Mouse (Mus musculus) hindbrain, embryonic 10.5 days (tissue): Measurements from ENCODE around the gene Kbtbd13. TPM values are rescaled to one million over a fixed set of nuclear protein-coding genes. Genes with fewer than 3 reads are reported as not detected.

Experiments
- DNase-seq: peaks from one replicate; pipeline ENCODE4 v3.0.0-alpha.2; 2017; ENCODE audit warnings: low spot score
- H3K27ac ChIP-seq: fragments of 300-500 bp; sonication (generic); 2 replicates; pipeline ENCODE4 v1.5.1; 2016; ENCODE audit warnings: mild to moderate bottlenecking, moderate library complexity
- H3K27me3 ChIP-seq: fragments of 300-500 bp; sonication (generic); 2 replicates; pipeline ENCODE4 v1.6.1; 2016; ENCODE audit warnings: mild to moderate bottlenecking; ENCODE audit not compliant: poor library complexity, insufficient read depth, severe bottlenecking
- H3K36me3 ChIP-seq: fragments of 300-500 bp; sonication (generic); 2 replicates; pipeline ENCODE4 v1.6.1; 2016; ENCODE audit warnings: mild to moderate bottlenecking, moderate library complexity
- H3K4me1 ChIP-seq: fragments of 300-500 bp; sonication (generic); replicated peaks from 2 replicates; pipeline ENCODE4 v1.6.1; 2016; ENCODE audit warnings: mild to moderate bottlenecking
- H3K4me3 ChIP-seq: fragments of 300-500 bp; sonication (generic); 2 replicates; pipeline ENCODE4 v1.5.1; 2016; ENCODE audit warnings: mild to moderate bottlenecking, moderate library complexity
- H3K9me3 ChIP-seq: fragments of 300-500 bp; sonication (generic); 2 replicates; pipeline ENCODE4 v1.6.1; 2016; ENCODE audit warnings: mild to moderate bottlenecking, moderate library complexity
- WGBS: fragments of 180-500 bp; shearing (Covaris S2); methylation state at CpG from one replicate; pipeline ENCODE4 v1.1.7; 2016; 5-methylcytosine and 5-hydroxymethylcytosine counted together
- polyA plus RNA-seq: library from polyadenylated mRNA; unstranded; fragments of >200 nt; fragmentation: Nextera tagmentation; extraction: Ambion mirVana; gene quantifications from 2 replicates; pipeline ENCODE4 v1.2.1, GENCODE M21; 2016

Gene Kbtbd13
- polyA plus RNA-seq, 1 experiment from 2014 or later = 0.85 TPM

DNA sequence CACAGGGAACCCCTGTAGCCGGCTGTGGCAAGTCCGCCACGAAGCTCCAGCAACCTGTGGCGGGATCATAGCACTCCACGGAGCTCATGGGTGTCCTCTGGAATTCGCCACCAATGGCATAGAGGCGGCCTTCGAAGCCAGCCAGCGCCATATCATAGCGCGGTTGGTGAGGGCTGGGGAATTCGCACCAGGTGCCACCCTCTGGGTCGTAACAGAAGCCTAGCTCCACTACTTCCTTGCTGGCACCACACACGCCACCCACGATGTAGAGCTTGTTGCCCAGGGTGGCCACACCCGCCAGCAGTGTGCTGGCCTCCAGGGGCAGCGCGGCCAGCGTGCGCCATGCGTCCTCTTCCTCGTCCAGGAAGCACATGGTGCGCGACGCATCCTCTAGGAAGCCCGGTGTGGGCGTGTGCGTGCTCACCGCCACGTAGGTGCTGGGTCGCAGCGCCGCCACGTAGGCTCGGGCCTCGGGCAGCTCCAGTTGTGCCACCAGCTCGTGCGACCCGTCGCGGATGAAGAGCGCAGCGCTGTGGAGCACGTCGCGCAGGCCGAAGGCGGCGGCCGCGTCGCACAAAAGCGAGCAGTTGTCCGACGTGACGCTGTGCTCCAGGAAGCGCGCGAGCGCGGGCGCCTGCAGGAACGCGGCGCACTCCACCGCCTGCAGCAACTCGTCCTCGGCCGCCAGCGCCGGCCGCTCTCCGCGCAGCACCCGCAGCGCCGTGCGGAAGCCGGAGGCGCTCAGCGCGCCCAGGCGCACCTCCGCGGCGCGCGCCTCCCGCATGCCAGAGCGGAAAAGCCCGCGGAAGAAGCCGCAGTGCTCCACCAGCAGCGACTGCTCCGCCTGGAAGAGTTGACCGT lies 470 bp downstream of the Kbtbd13 start:
- Histone ChIP-seq H3K36me3 (no peaks in the 10 kb centered on the region), H3K9me3 (no peaks in the 10 kb centered on the region), H3K4me1 (peaks cover 27% of the 10 kb centered on the region), H3K4me3 (peak overlapping the region; percentile 51), H3K27ac (peak overlapping the region; percentile 68), H3K27me3 (peaks cover 71% of the 10 kb centered on the region)
- whole genome bisulfite sequencing = 18% methylated on average over 96 of the region's 96 CpGs
- peak; percentile 40 for DNase-seq

DNA sequence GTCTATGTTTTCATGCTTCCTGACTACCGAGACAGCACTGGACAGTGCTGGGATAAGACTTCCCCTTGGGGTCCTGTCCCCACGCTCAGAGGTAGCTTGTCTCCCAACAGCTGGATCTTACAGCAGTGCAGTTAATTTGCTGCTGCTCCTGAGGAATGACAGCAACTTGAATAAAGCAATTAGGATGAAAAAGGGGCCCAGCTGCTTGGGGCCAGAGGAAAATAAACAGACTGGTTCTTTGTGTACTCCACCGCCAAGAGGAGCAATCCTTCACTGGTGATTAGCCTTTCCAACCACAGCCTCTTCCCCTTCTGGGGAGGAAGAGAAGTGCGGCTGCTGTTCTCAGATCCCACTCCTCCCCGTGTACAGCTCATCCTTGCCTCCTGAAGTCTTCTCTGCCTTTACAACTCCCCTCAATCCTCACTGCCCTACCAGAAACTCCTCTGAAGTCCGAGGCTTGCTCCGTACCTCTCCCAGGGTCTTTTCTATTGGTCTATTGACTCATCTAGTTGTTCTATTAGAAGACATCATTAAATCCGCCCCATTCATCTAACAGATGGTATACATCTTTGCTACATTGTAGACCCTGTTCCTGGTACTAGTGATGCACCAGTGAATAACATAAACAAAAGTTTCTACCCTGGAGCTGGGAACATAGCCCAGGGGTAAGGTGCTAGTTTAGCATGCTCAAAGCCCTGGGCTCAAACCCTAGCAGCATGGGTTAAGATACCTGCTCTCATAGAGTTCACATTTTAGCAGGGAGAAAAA lies 4.9 kb downstream of the Kbtbd13 start:
- Histone ChIP-seq H3K4me1 (peaks cover 20% of the 10 kb centered on the region), H3K36me3 (no peaks in the 10 kb centered on the region), H3K27me3 (peaks cover 35% of the 10 kb centered on the region), H3K27ac (no peak overlapping the region), H3K4me3 (no peak overlapping the region), H3K9me3 (no peaks in the 10 kb centered on the region)
- 33% methylated on average over 8 of the region's 8 CpGs for WGBS
- no peak for DNase-seq

DNA sequence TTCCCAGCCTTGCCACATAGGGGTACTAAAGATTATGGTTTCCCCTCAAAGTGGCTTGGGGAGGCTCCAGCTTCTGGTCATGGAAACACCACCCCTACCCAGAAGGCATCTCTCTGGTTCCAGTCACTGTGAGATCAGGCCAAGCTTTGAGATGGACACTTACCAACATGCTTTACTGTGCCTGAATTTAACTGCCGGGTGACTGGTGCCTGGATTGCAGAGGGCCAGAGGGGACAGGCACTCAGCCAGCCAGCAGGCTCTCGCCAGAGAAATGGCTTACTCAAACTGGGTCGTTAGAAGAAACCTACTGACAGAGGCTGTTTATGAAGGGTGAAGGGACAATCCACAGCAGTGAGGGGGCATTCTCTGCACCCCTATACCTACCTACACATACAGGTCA lies 7.2 kb downstream of the Kbtbd13 start:
- Histone ChIP-seq H3K27ac (no peak overlapping the region), H3K4me1 (peaks cover 10% of the 10 kb centered on the region; the same call in 1 of the 2 replicates), H3K36me3 (no peaks in the 10 kb centered on the region), H3K9me3 (no peaks in the 10 kb centered on the region), H3K4me3 (no peak overlapping the region), H3K27me3 (peaks cover 12% of the 10 kb centered on the region)
- 70% methylated on average over 3 of the region's 3 CpGs for whole genome bisulfite sequencing
- no peak for DNase-seq

DNA sequence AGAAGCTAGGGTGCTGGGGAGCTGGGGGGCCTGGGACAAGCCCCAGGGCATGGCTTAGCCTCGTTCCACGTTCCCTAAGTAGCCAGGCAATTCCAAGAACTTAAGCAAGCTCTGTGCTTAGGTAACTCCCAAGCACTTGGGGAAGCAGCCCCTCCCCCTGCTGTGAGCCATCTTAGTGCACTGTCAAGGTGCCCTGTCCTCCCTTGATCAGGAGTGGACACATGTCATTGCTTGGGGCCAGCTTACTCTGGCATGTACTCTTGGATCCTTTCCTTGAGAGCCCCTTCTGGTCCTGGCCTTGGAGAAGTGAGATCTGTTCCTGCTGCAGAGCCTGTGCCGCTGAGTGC lies 8.7 kb downstream of the Kbtbd13 start:
- Histone ChIP-seq H3K27me3 (no peaks in the 10 kb centered on the region), H3K27ac (no peak overlapping the region), H3K36me3 (peaks cover 2% of the 10 kb centered on the region), H3K4me3 (no peak overlapping the region), H3K9me3 (no peaks in the 10 kb centered on the region), H3K4me1 (peaks cover 10% of the 10 kb centered on the region; the same call in 1 of the 2 replicates)
- no peak for DNase-seq
- WGBS = 64% methylated on average over 3 of the region's 3 CpGs

DNA sequence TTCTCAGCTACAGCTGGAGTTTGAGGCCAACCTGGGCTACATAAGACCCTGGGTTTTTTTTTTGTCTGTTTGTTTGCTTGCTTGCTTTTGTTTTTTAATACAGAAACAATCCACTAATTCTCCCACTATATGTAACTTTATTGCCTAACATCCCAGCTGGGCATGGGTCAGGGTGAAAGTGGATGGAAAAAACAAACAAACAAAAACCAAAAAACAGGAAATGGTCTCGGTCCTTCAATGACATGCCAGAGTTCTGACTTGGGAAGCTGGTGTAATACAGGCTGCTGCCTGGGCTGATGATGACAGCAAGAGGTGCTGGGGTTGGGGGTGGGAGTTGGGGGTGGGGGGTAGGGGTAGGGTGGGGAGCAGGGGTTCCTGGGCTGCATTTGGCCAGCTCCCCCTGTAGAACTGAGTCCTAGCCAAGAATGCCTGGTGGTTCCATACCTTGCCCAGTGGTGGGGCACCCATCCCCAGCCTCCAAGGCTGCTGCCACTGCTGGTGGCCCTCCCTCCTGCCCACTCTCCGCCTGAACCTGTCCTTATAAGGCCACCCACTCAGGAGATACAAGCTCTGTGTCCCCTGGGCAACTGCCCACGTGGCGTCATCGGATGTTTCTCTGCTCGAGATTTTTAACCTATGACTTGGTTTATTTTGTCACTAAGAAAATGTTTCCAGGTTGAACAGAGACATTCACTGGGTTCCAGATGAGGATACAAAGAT lies 9.3 kb downstream of the Kbtbd13 start:
- Histone ChIP-seq H3K36me3 (peaks cover 7% of the 10 kb centered on the region), H3K27ac (no peak overlapping the region), H3K9me3 (no peaks in the 10 kb centered on the region), H3K4me3 (no peak overlapping the region), H3K27me3 (no peaks in the 10 kb centered on the region), H3K4me1 (peaks cover 10% of the 10 kb centered on the region; the same call in 1 of the 2 replicates)
- no peak for DNase-seq
- 77% methylated on average over 6 of the region's 6 CpGs for WGBS

DNA sequence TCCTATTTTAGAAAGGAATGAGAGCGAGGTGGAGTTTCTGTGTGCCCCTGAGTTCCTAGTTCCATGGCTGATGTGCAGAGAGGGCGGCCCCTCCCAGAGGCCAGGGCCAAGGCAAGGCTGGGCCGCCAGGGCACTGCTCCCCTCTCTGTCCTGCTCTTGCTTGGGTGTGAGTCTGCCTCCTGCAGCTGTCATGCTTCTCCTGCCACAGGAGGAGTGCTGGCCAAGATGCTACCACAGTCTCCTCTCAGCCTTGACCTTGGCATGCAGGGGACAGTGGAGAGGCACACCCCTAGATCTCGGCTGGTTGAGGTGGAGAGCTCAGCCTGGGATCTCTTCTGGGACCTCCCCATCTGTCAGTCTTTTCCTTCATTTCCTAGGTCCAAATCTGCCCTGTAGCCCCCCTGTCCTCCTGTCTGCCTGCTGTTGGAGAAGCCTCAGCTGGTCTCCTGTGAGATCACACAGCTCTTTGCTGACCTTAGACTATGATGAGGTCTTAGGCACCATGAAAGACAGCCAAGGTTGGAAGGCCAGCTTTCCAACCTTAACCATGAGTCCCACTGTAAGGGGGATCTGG lies 10.3 kb downstream of the Kbtbd13 start:
- Histone ChIP-seq H3K4me1 (0 out of 2 replicates have a peak, but pooled peaks cover 3% of the 10 kb centered on the region), H3K27me3 (no peaks in the 10 kb centered on the region), H3K4me3 (no peak overlapping the region), H3K27ac (no peak overlapping the region), H3K36me3 (peaks cover 15% of the 10 kb centered on the region), H3K9me3 (no peaks in the 10 kb centered on the region)
- WGBS = 77% methylated on average over 4 of the region's 4 CpGs
- DNase-seq = no peak

DNA sequence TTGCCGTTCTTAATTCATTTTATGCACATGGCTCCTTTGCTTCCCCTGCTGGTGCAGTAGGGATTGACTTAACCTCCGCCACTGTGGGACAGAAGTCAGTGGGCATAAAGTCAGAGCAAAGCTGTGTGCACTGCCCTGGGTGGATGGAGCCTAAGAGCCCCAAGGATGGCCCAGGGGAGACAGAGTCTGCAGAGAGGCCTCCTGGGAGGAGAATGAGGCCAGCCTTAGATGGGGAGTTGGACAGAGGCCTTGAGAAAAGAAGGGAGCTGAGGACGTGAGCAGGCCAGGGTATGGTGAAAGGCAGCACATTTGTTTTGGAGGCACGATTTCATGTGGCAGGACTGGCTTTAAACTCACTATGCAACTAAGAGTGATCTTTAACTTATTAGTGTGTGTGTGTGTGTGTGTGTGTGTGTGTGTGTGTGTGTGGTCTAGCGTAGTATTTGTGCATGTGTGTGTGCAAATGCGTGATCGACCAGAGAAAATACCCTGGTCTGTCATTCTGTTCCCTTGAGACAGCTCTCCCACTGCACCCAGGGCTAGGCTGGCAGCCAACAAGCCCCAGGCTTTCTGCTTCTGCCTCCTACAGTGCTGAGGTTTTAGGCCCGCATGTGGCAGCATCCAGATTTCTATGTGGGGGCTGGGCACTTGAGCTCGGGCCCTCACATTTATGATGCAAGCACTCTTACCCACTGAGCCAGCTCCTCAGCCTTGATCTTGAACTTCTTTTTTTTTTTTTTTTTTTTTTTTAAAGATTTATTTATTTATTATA lies 16.1 kb downstream of the Kbtbd13 start:
- Histone ChIP-seq H3K4me1 (no peaks in the 10 kb centered on the region), H3K27me3 (no peaks in the 10 kb centered on the region), H3K4me3 (no peak overlapping the region), H3K36me3 (peaks cover 38% of the 10 kb centered on the region), H3K9me3 (no peaks in the 10 kb centered on the region), H3K27ac (0 out of 2 replicates have a peak overlapping the region, but pooled peaks have one; percentile 17)
- DNase-seq = no peak
- 88% methylated on average over 9 of the region's 9 CpGs for WGBS

DNA sequence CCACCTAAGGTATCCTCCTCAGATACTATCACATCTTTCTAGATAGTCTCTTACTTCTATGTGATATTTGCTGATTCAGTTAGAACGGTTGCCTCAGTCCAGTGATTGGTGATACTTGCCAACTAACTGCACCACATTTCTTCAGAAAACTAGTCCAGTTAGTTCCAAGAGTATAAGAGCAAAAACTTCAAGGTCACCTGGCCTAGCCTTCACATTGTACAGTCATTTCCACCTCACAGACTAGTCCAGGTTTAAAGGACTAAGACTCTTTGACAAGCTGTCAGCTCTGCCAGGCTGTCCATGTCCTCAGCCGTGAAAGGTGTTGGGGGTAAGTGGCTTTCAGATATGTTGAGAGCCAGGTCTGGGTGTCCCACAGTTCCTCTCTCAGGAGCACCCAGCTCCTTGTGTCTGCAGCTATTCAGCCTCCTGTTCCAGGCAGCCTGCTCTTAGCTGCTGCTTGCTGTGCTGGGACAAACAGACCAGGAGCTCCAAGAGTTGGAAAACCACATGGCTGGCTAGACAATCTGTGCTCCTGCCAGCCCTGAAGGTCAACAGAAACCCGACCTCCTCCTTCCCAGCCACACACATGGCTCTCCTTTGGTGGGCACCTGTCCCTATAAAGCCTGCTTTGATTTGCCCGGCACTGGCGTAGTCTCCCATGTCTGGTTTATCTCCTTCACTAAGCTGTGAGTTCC lies 16.8 kb downstream of the Kbtbd13 start:
- Histone ChIP-seq H3K9me3 (no peaks in the 10 kb centered on the region), H3K4me1 (no peaks in the 10 kb centered on the region), H3K4me3 (no peak overlapping the region), H3K27me3 (no peaks in the 10 kb centered on the region), H3K36me3 (peaks cover 38% of the 10 kb centered on the region), H3K27ac (no peak overlapping the region)
- 81% methylated on average over 5 of the region's 5 CpGs for WGBS
- no peak for DNase-seq

DNA sequence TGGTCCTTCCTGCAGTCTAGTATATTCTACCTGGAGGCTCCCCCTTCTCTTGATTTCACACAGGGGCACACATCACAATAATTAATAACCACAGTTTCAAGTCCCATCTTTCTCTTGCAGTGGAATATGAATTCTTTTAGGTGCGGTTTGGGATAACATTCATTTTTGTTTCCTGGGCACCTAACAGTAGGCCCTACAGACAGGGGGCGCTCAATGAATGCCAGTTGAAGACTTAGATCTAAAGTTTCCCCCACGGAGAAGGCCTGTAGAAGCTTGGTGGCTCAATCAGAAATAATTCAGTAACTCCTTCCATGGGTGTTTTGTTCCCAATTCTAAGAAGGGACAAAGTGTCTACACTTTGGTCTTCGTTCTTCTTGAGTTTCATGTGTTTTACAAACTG lies 19.0 kb downstream of the Kbtbd13 start:
- WGBS = 78% methylated on average over 4 of the region's 4 CpGs
- Histone ChIP-seq H3K4me1 (no peaks in the 10 kb centered on the region), H3K27ac (no peak overlapping the region), H3K4me3 (no peak overlapping the region), H3K9me3 (no peaks in the 10 kb centered on the region), H3K36me3 (peaks cover 37% of the 10 kb centered on the region), H3K27me3 (no peaks in the 10 kb centered on the region)
- no peak for DNase-seq

DNA sequence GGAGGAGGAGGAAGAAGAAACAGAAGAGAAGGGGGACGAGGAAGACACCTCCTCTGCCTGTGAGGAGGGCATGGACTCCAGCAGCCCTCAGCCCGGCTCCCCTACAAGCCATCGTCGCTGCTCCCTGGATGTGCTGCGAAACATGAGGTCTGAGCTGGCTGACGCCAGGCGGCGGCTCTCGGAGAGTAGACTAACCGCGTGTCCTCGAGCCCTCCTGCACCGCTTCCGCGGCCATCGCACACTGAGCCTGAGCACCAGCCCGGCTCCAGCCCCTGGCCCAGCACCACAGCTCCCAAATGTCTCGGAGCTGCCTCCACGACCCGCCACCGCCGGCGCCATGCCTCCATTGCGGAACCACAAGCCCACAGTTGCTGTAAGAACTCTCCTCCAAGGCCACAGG lies 19.7 kb downstream of the Kbtbd13 start:
- Histone ChIP-seq H3K27ac (no peak overlapping the region), H3K4me3 (no peak overlapping the region), H3K36me3 (peaks cover 31% of the 10 kb centered on the region), H3K9me3 (no peaks in the 10 kb centered on the region), H3K27me3 (no peaks in the 10 kb centered on the region), H3K4me1 (peaks cover 4% of the 10 kb centered on the region; the same call in 1 of the 2 replicates)
- no peak for DNase-seq
- WGBS = 77% methylated on average over 24 of the region's 24 CpGs

DNA sequence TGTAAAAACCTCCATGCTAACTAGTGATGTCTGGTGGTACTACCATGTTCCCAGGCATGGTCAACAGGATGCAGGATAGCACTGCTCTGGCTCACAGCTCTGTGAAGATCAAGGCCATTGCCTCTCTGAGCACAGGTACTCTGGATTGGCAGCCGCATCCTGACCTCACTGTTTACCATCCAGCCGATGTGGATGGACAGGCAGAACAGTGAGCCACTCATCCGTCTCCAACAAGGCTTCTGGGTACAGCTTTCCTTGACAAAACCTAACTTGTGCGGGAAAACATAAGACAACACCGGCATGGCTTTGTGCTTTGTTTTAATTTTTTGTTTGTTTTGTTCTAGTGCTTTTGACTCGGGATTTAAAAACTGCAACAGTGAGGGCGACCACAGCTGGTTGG lies 25.7 kb downstream of the Kbtbd13 start:
- no peaks in the 10 kb centered on the region for H3K9me3 ChIP-seq
- no peak overlapping the region for H3K4me3 ChIP-seq
- H3K4me1 ChIP-seq = peaks cover 4% of the 10 kb centered on the region; the same call in 1 of the 2 replicates
- H3K27me3 ChIP-seq = no peaks in the 10 kb centered on the region
- no peak overlapping the region for H3K27ac ChIP-seq
- DNase-seq = no peak
- H3K36me3 ChIP-seq = peaks cover 45% of the 10 kb centered on the region
- 92% methylated on average over 7 of the region's 7 CpGs for WGBS
